Mouse (Mus musculus): ENCODE results near the gene Tln2. TPM values are rescaled to one million over a fixed set of nuclear protein-coding genes. Genes with fewer than 3 reads are reported as not detected.

Gene Tln2
- polyA plus RNA-seq, 1 experiment from 2014 or later = 0.11 TPM

GRCm38 (mm10) chr9:67574721-67575248 lies 15.3 kb upstream of the Tln2 start:
- H3K4me3 ChIP-seq (ENCODE audit: inconsistent target) = no peak overlapping the region
- H3K36me3 ChIP-seq (ENCODE audit: inconsistent target) = no peaks in the 10 kb centered on the region
- 75% methylated on average over 7 of the region's 7 CpGs for WGBS (ENCODE audit: missing documents)
- H3K27ac ChIP-seq = no peak overlapping the region
- no peaks in the 10 kb centered on the region for H3K79me2 ChIP-seq (ENCODE audit: inconsistent target)

- WGBS (ENCODE audit: missing documents) = 51% methylated on average over 3 of the region's 3 CpGs
- Histone ChIP-seq H3K36me3 (ENCODE audit: inconsistent target) (no peaks in the 10 kb centered on the region), H3K27ac (no peak overlapping the region), H3K79me2 (ENCODE audit: inconsistent target) (no peaks in the 10 kb centered on the region), H3K4me3 (ENCODE audit: inconsistent target) (no peak overlapping the region)
Measured at GRCm38 (mm10) chr9:67573683-67573979, 14.1 kb upstream of the Tln2 start.

GRCm38 (mm10) chr9:67572790-67573682 lies 13.5 kb upstream of the Tln2 start:
- 84% methylated on average over 10 of the region's 10 CpGs for WGBS (ENCODE audit: missing documents)
- H3K27ac ChIP-seq = no peak overlapping the region
- no peak overlapping the region for H3K4me3 ChIP-seq (ENCODE audit: inconsistent target)
- no peaks in the 10 kb centered on the region for H3K79me2 ChIP-seq (ENCODE audit: inconsistent target)
- H3K36me3 ChIP-seq (ENCODE audit: inconsistent target) = no peaks in the 10 kb centered on the region

- no peaks in the 10 kb centered on the region for H3K36me3 ChIP-seq (ENCODE audit: inconsistent target)
- no peaks in the 10 kb centered on the region for H3K79me2 ChIP-seq (ENCODE audit: inconsistent target)
- no peak overlapping the region for H3K4me3 ChIP-seq (ENCODE audit: inconsistent target)
- H3K27ac ChIP-seq = no peak overlapping the region
- 91% methylated on average over 6 of the region's 6 CpGs for WGBS (ENCODE audit: missing documents)
Measured at GRCm38 (mm10) chr9:67565801-67566258, 6.3 kb upstream of the Tln2 start.

- 15% methylated on average over 8 of the region's 8 CpGs for WGBS (ENCODE audit: missing documents)
- Histone ChIP-seq H3K27ac (no peak overlapping the region), H3K36me3 (ENCODE audit: inconsistent target) (no peaks in the 10 kb centered on the region)
Measured at GRCm38 (mm10) chr9:67549811-67550501, 9.5 kb downstream of the Tln2 start.

GRCm38 (mm10) chr9:67549332-67549731 lies 10.2 kb downstream of the Tln2 start:
- 75% methylated on average over 4 of the region's 4 CpGs for WGBS (ENCODE audit: missing documents)
- H3K27ac ChIP-seq = no peak overlapping the region
- no peak overlapping the region for H3K4me3 ChIP-seq (ENCODE audit: inconsistent target)
- no peaks in the 10 kb centered on the region for H3K36me3 ChIP-seq (ENCODE audit: inconsistent target)
- no peaks in the 10 kb centered on the region for H3K79me2 ChIP-seq (ENCODE audit: inconsistent target)

More at GRCm38 (mm10) chr9:67549811-67550501, 9.5 kb downstream of the Tln2 start:
- Histone ChIP-seq H3K79me2 (ENCODE audit: inconsistent target) (no peaks in the 10 kb centered on the region), H3K4me3 (ENCODE audit: inconsistent target) (no peak overlapping the region)

GRCm38 (mm10) chr9:67546650-67547049 lies 12.9 kb downstream of the Tln2 start:
- H3K27ac ChIP-seq = no peak overlapping the region
- H3K79me2 ChIP-seq (ENCODE audit: inconsistent target) = no peaks in the 10 kb centered on the region
- H3K4me3 ChIP-seq (ENCODE audit: inconsistent target) = no peak overlapping the region
- 90% methylated on average over 5 of the region's 5 CpGs for WGBS (ENCODE audit: missing documents)
- no peaks in the 10 kb centered on the region for H3K36me3 ChIP-seq (ENCODE audit: inconsistent target)

- no peak overlapping the region for H3K4me3 ChIP-seq (ENCODE audit: inconsistent target)
- H3K27ac ChIP-seq = no peak overlapping the region
- WGBS (ENCODE audit: missing documents) = 76% methylated on average over 3 of the region's 3 CpGs
- no peaks in the 10 kb centered on the region for H3K36me3 ChIP-seq (ENCODE audit: inconsistent target)
- H3K79me2 ChIP-seq (ENCODE audit: inconsistent target) = no peaks in the 10 kb centered on the region
Measured at GRCm38 (mm10) chr9:67545794-67546193, 13.7 kb downstream of the Tln2 start.

- Histone ChIP-seq H3K36me3 (ENCODE audit: inconsistent target) (no peaks in the 10 kb centered on the region), H3K27ac (no peak overlapping the region), H3K4me3 (ENCODE audit: inconsistent target) (no peak overlapping the region), H3K79me2 (ENCODE audit: inconsistent target) (no peaks in the 10 kb centered on the region)
- WGBS (ENCODE audit: missing documents) = 78% methylated on average over 7 of the region's 7 CpGs
Measured at GRCm38 (mm10) chr9:67544783-67545182, 14.7 kb downstream of the Tln2 start.

- Histone ChIP-seq H3K27ac (no peak overlapping the region), H3K36me3 (ENCODE audit: inconsistent target) (no peaks in the 10 kb centered on the region), H3K4me3 (ENCODE audit: inconsistent target) (no peak overlapping the region), H3K79me2 (ENCODE audit: inconsistent target) (no peaks in the 10 kb centered on the region)
- 90% methylated on average over 8 of the region's 8 CpGs for WGBS (ENCODE audit: missing documents)
Measured at GRCm38 (mm10) chr9:67541948-67542347, 17.6 kb downstream of the Tln2 start.

- no peak overlapping the region for H3K4me3 ChIP-seq (ENCODE audit: inconsistent target)
- 67% methylated on average over 17 of the region's 17 CpGs for WGBS (ENCODE audit: missing documents)
- H3K79me2 ChIP-seq (ENCODE audit: inconsistent target) = no peaks in the 10 kb centered on the region
- no peak overlapping the region for H3K27ac ChIP-seq
- no peaks in the 10 kb centered on the region for H3K36me3 ChIP-seq (ENCODE audit: inconsistent target)
Measured at GRCm38 (mm10) chr9:67539776-67540706, 19.5 kb downstream of the Tln2 start.

- Histone ChIP-seq H3K36me3 (ENCODE audit: inconsistent target) (no peaks in the 10 kb centered on the region), H3K79me2 (ENCODE audit: inconsistent target) (no peaks in the 10 kb centered on the region), H3K4me3 (ENCODE audit: inconsistent target) (no peak overlapping the region), H3K27ac (no peak overlapping the region)
- 69% methylated on average over 7 of the region's 7 CpGs for WGBS (ENCODE audit: missing documents)
Measured at GRCm38 (mm10) chr9:67534420-67534819, 25.1 kb downstream of the Tln2 start.

GRCm38 (mm10) chr9:67533260-67533659 lies 26.2 kb downstream of the Tln2 start:
- Histone ChIP-seq H3K27ac (no peak overlapping the region), H3K36me3 (ENCODE audit: inconsistent target) (no peaks in the 10 kb centered on the region), H3K79me2 (ENCODE audit: inconsistent target) (no peaks in the 10 kb centered on the region), H3K4me3 (ENCODE audit: inconsistent target) (no peak overlapping the region)
- WGBS (ENCODE audit: missing documents) = 61% methylated on average over 5 of the region's 5 CpGs

GRCm38 (mm10) chr9:67532631-67533030 lies 26.9 kb downstream of the Tln2 start:
- no peak overlapping the region for H3K27ac ChIP-seq
- WGBS (ENCODE audit: missing documents) = 88% methylated on average over 1 of the region's 1 CpGs
- no peaks in the 10 kb centered on the region for H3K36me3 ChIP-seq (ENCODE audit: inconsistent target)
- H3K4me3 ChIP-seq (ENCODE audit: inconsistent target) = no peak overlapping the region
- H3K79me2 ChIP-seq (ENCODE audit: inconsistent target) = no peaks in the 10 kb centered on the region
